Mouse (Mus musculus) midbrain, embryonic 13.5 days (tissue): ENCODE measurements around the gene Tecta. TPM values are rescaled to one million over a fixed set of nuclear protein-coding genes. Genes with fewer than 3 reads are reported as not detected.

Source experiments
- ATAC-seq: fragments of 200-750 bp; cut with Nextera tagmentation; 2 replicates; pipeline ENCODE4 v1.8.0; 2017; ENCODE audit warnings: mild to moderate bottlenecking, moderate TSS enrichment, moderate library complexity
- H3K27ac ChIP-seq: fragments of 300-500 bp; sonication (generic); 2 replicates; pipeline ENCODE4 v1.5.1; 2015; ENCODE audit warnings: inconsistent platforms, mild to moderate bottlenecking, moderate library complexity
- H3K27me3 ChIP-seq: fragments of 300-500 bp; sonication (generic); 2 replicates; pipeline ENCODE4 v1.6.1; 2015; ENCODE audit warnings: mild to moderate bottlenecking, inconsistent platforms
- H3K36me3 ChIP-seq: fragments of 300-500 bp; sonication (generic); 2 replicates; pipeline ENCODE4 v1.6.1; 2015; ENCODE audit warnings: mild to moderate bottlenecking, inconsistent platforms
- H3K4me1 ChIP-seq: fragments of 300-500 bp; sonication (generic); replicated peaks from 2 replicates; pipeline ENCODE4 v1.6.1; 2015; ENCODE audit warnings: inconsistent platforms
- H3K4me2 ChIP-seq: fragments of 300-500 bp; sonication (generic); replicated peaks from 2 replicates; pipeline ENCODE4 v1.6.1; 2015; ENCODE audit warnings: moderate library complexity, mild to moderate bottlenecking, inconsistent platforms
- H3K4me3 ChIP-seq: fragments of 300-500 bp; sonication (generic); replicated peaks from 2 replicates; pipeline ENCODE4 v1.5.1; 2015; ENCODE audit warnings: mild to moderate bottlenecking, inconsistent platforms
- H3K9ac ChIP-seq: fragments of 300-500 bp; sonication (generic); replicated peaks from 2 replicates; pipeline ENCODE4 v1.6.1; 2015; ENCODE audit warnings: mild to moderate bottlenecking, inconsistent platforms
- H3K9me3 ChIP-seq: fragments of 300-500 bp; sonication (generic); 2 replicates; pipeline ENCODE4 v1.6.1; 2016; ENCODE audit warnings: mild to moderate bottlenecking, inconsistent platforms
- WGBS: fragments of 180-500 bp; shearing (Covaris S2); methylation state at CpG from one replicate; pipeline ENCODE4 v1.1.7; 2015; 5-methylcytosine and 5-hydroxymethylcytosine counted together
- polyA plus RNA-seq: library from polyadenylated mRNA; unstranded; fragments of >200 nt; fragmentation: Nextera tagmentation; extraction: Ambion mirVana; gene quantifications from 2 replicates; pipeline ENCODE4 v1.2.1, GENCODE M21; 2015

Tecta gene
- polyA plus RNA-seq, 1 experiment from 2014 or later = 0.27 TPM

DNA sequence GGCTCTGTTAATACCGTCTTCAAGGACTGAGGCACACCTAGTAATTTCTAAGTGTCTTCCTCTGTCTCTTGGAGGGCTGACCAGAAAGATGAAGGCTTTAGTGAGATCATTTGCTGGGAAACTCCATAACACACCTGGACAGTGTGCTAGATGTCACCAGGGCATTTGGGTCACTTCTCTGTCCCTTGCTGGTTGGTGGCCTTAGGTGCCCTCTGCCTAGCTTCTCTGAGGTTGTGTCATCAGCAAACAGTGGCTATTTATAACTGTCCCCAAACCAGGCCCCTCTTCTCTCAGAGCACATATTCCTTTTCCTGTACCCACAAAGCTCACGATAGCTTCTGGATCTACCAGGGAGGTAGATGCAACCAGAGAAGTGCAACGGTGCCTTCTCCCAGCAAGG lies 64.8 kb downstream of the Tecta start:
- no peak overlapping the region for H3K4me3 ChIP-seq
- WGBS = 93% methylated on average over 3 of the region's 3 CpGs
- no peak overlapping the region for H3K27ac ChIP-seq
- no peaks in the 10 kb centered on the region for H3K36me3 ChIP-seq
- no peak for ATAC-seq
- H3K4me1 ChIP-seq = peaks cover 10% of the 10 kb centered on the region
- no peak overlapping the region for H3K9ac ChIP-seq
- no peak overlapping the region for H3K4me2 ChIP-seq
- H3K27me3 ChIP-seq = no peaks in the 10 kb centered on the region
- no peaks in the 10 kb centered on the region for H3K9me3 ChIP-seq

DNA sequence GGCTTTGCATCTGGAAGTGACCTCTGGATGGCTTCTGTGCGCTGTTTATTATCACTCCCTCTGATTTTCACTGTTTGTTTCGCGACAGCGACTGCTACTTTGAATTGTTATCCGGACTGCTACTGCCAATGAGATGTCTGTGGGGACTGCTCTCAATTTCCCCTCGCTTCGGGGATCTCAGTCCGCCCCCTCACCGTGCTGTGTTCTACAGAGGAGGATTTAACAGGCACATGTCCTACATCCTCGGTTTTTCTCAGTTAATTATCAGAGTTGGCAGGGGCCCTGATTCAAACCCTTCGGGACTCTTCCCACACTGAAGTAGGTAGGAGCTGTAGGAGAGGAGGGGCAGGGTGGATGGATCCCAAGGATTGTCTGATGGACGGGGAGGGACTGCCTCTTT lies 67.0 kb downstream of the Tecta start:
- no peaks in the 10 kb centered on the region for H3K27me3 ChIP-seq
- WGBS = 73% methylated on average over 12 of the region's 12 CpGs
- ATAC-seq = no peak
- H3K36me3 ChIP-seq = no peaks in the 10 kb centered on the region
- H3K9me3 ChIP-seq = no peaks in the 10 kb centered on the region
- H3K27ac ChIP-seq = no peak overlapping the region
- no peaks in the 10 kb centered on the region for H3K4me1 ChIP-seq
- H3K4me2 ChIP-seq = no peak overlapping the region
- H3K9ac ChIP-seq = no peak overlapping the region
- no peak overlapping the region for H3K4me3 ChIP-seq

DNA sequence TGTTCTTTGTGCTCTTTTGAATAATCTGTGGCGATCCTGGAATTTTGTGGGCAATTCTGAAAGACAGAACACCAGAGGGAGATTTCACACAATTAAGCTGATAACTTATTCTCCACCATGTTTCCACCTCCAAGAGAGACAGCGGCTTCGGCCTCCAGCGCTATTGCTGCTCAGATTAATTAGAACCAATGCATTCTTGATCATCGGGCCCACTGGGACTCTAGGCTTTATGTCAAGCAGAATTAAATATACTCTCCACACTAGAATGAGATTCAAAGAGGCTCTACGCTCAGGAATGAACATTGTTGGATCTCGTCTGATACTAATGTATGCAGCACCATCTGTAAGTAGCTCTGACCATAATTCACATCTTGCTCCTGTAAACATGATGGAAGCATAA lies 68.4 kb downstream of the Tecta start:
- Histone ChIP-seq H3K9ac (no peak overlapping the region), H3K27me3 (no peaks in the 10 kb centered on the region), H3K4me1 (0 out of 2 replicates have a peak, but pooled peaks cover 2% of the 10 kb centered on the region), H3K4me3 (no peak overlapping the region), H3K9me3 (no peaks in the 10 kb centered on the region), H3K4me2 (no peak overlapping the region), H3K36me3 (no peaks in the 10 kb centered on the region), H3K27ac (no peak overlapping the region; the same call in 1 of the 2 replicates)
- ATAC-seq = 0 out of 2 replicates have a peak, but pooled peaks have one; percentile 11
- WGBS = 68% methylated on average over 7 of the region's 7 CpGs

DNA sequence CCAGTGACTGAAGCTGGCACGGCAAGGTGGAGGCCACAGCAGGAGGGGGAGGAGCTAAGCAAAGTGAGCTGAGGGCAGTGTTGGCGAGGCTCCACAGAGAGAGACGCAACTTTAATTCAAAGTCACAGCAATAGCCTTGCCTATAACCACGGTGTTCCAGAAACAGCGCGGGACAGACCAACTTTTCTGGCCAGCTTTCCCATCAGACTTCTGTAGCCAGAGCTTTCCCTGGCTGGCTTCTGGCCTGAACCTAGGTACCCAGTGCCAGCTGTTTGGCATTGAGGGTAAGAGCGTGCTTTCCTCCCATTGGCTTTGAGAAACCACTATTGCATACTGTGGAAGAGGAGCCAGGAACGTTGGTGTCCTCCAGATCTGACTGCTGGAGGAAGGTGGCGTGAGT lies 70.0 kb downstream of the Tecta start:
- ATAC-seq = no peak
- WGBS = 84% methylated on average over 9 of the region's 9 CpGs

DNA sequence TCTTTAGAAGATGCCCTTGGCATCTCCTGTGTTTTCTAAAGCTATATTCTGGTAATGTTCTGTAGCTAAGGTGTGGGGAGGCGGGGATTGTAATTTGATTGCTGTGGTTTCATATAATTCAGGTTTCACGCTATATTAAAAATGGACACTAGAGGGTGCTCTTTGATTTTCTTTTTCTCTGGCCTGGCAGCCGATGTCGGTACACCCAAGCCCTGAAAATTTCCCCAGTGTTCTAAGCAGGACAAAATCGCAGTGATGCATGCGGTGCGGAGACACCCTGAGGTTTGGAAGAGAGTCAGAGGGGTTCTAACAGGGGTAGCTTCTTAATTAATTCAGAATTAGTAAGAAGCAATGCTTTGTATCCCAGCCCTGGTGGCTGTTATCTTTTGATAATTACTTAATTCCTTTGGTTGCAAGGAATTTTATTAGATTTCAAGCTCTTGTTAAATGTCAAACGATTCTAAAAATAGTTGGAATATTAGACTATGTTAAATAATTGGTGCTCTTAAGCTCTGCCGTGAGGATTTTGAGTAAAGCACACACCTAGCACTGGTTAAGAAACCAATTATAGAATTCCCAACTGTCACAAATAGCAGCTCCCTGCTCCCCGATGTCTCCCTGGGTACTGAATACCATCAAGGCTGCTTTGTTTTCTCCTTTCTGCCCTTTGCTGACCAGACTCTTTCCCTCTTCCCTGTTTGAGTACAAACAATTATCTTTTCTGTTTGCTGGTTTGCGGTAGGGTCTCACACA lies 72.9 kb downstream of the Tecta start:
- Histone ChIP-seq H3K9me3 (no peaks in the 10 kb centered on the region), H3K27ac (no peak overlapping the region), H3K4me3 (no peak overlapping the region), H3K36me3 (no peaks in the 10 kb centered on the region), H3K4me1 (0 out of 2 replicates have a peak, but pooled peaks cover 2% of the 10 kb centered on the region), H3K9ac (no peak overlapping the region; the same call in 1 of the 2 replicates), H3K27me3 (no peaks in the 10 kb centered on the region), H3K4me2 (no peak overlapping the region)
- WGBS = 26% methylated on average over 11 of the region's 11 CpGs
- peak; percentile 84 for ATAC-seq

More for the DNA sequence above, 70.0 kb downstream of the Tecta start:
- Histone ChIP-seq H3K27me3 (no peaks in the 10 kb centered on the region), H3K9me3 (no peaks in the 10 kb centered on the region), H3K4me1 (0 out of 2 replicates have a peak, but pooled peaks cover 2% of the 10 kb centered on the region), H3K36me3 (no peaks in the 10 kb centered on the region), H3K4me2 (no peak overlapping the region), H3K9ac (no peak overlapping the region), H3K27ac (no peak overlapping the region), H3K4me3 (no peak overlapping the region)

DNA sequence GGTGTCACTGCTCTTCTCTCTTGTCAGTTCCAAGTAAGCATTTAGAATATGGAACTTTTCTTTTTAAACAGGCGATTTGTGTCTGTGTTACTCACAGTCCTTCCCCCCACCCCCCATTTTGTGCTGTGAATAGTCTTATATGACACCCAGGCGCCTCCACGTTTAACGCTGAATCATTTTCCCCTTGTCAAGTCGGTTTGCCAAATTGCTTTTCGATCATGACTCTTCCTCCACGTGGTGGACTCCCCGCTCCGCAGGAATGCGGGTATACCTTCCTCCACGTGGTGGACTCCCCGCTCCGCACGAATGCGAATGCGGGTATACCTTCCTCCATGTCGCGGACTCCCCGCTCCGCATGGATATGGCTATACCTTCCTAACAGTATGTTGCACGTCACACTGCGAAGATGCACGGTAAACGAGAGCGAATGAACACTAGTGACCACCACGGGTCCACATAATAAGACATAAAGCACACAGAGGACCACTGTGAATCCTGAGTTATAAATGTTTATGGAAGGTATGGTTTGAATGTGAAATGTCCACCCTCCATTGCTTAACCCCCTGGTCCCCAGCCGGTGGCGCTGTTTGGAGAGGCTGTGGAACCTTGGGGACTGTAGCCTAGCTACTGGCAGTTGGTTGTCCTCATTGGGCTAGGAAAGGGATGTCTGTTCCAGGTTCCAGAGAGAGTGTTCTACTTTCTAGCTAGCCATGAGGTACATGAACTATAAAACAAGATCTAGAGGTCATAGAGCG lies 74.9 kb downstream of the Tecta start:
- ATAC-seq = no peak
- Histone ChIP-seq H3K9ac (no peak overlapping the region), H3K9me3 (no peaks in the 10 kb centered on the region), H3K36me3 (no peaks in the 10 kb centered on the region), H3K4me3 (no peak overlapping the region), H3K4me2 (peak overlapping the region; percentile 22; the same call in 1 of the 2 replicates), H3K27ac (no peak overlapping the region), H3K4me1 (0 out of 2 replicates have a peak, but pooled peaks cover 2% of the 10 kb centered on the region), H3K27me3 (no peaks in the 10 kb centered on the region)
- 52% methylated on average over 29 of the region's 29 CpGs for WGBS

DNA sequence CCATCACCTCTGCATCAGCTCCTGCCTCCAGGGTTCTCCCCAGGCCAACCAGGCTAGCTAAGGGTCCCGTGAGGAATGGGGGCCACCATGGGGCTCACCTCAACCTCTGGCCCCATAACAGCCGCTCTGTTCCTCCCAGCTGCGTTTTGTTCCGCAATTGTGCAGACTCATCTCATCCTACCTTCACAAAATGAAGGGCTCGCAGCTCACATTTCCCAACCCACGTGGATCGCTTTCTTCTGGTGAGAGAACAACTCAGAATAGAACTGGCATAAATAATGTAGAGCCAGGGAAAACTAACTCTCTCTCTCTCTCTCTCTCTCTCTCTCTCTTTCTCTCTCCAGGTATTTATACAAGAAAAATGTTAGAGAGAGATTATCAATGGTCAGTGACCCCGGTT lies 76.5 kb downstream of the Tecta start:
- no peak overlapping the region for H3K4me3 ChIP-seq
- no peak overlapping the region for H3K4me2 ChIP-seq
- H3K4me1 ChIP-seq = 0 out of 2 replicates have a peak, but pooled peaks cover 2% of the 10 kb centered on the region
- no peak overlapping the region for H3K27ac ChIP-seq
- H3K9ac ChIP-seq = no peak overlapping the region
- no peaks in the 10 kb centered on the region for H3K27me3 ChIP-seq
- H3K36me3 ChIP-seq = no peaks in the 10 kb centered on the region
- no peaks in the 10 kb centered on the region for H3K9me3 ChIP-seq
- ATAC-seq = no peak
- WGBS = 92% methylated on average over 8 of the region's 8 CpGs

DNA sequence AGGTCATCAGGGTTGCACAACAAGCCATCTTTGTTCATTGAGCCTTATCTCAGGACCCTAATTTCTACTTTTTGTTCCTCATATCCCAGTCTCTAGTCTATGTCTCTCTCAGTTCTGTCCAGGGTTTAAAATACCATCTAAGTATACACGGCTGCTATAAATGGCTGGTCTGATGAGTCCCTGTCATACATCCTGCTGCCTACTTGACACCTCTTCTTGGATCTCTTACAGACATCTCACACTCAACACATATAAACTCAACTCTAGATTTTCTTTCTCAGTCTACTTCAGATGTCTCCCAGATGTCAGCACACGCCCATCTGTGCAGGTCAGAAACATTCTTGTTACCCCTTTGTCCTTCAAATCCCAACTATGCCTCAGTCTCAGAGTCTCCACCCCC lies 78.3 kb downstream of the Tecta start:
- Histone ChIP-seq H3K36me3 (no peaks in the 10 kb centered on the region), H3K27me3 (no peaks in the 10 kb centered on the region), H3K9ac (no peak overlapping the region), H3K9me3 (no peaks in the 10 kb centered on the region), H3K4me2 (no peak overlapping the region), H3K27ac (no peak overlapping the region), H3K4me1 (no peaks in the 10 kb centered on the region), H3K4me3 (no peak overlapping the region)
- 89% methylated on average over 2 of the region's 2 CpGs for WGBS
- no peak for ATAC-seq

DNA sequence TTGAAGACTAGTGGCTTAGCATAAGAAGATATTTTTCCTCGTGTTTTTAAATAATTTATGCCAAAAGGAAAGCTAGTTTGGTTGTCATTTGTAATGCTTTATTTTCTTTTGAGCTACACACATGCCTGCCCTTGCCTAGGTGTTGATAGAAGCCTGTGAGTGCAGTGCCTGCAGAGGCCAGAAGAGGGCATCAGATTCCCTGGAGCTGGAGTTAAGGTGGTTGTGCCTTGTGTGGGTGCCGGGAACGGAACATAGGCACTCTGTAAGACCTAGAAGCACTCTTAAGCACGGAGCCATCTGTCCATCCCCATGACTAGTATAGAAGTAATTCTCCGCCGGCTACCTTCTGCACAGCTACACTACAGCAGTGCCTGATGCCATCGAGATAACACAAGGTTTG lies 79.1 kb downstream of the Tecta start:
- no peaks in the 10 kb centered on the region for H3K27me3 ChIP-seq
- H3K4me3 ChIP-seq = no peak overlapping the region
- H3K36me3 ChIP-seq = no peaks in the 10 kb centered on the region
- H3K27ac ChIP-seq = no peak overlapping the region
- H3K4me2 ChIP-seq = no peak overlapping the region
- no peak for ATAC-seq
- WGBS = 94% methylated on average over 7 of the region's 7 CpGs
- no peaks in the 10 kb centered on the region for H3K4me1 ChIP-seq
- H3K9me3 ChIP-seq = no peaks in the 10 kb centered on the region
- H3K9ac ChIP-seq = no peak overlapping the region

DNA sequence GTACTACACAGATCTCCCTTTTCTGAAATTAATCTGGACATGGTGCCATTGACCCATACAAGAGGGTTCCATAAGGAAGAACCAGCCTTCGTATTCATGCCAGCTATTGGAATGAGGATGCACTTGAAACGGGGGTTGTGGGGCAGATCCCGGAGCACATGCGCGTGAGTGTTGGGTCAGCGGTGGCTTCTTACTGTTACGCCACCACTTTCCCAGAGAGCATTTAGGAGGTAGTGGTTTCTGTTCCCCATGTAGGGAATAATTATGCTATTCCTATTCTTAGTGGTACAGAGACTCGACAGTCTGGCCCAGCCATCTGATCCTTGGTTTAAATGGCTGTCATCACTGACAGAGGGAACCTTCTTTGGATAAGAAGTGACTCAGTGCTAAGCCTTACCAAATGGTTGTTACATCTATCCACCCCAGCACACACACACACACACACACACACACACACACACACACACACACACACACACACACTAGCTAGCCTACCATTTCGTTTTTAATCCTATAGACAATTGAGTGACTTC lies 81.2 kb downstream of the Tecta start:
- H3K36me3 ChIP-seq = no peaks in the 10 kb centered on the region
- H3K27ac ChIP-seq = no peak overlapping the region
- no peaks in the 10 kb centered on the region for H3K27me3 ChIP-seq
- 89% methylated on average over 9 of the region's 9 CpGs for WGBS
- no peak overlapping the region for H3K9ac ChIP-seq
- no peaks in the 10 kb centered on the region for H3K4me1 ChIP-seq
- H3K4me2 ChIP-seq = no peak overlapping the region
- no peak for ATAC-seq
- no peak overlapping the region for H3K4me3 ChIP-seq
- H3K9me3 ChIP-seq = no peaks in the 10 kb centered on the region

DNA sequence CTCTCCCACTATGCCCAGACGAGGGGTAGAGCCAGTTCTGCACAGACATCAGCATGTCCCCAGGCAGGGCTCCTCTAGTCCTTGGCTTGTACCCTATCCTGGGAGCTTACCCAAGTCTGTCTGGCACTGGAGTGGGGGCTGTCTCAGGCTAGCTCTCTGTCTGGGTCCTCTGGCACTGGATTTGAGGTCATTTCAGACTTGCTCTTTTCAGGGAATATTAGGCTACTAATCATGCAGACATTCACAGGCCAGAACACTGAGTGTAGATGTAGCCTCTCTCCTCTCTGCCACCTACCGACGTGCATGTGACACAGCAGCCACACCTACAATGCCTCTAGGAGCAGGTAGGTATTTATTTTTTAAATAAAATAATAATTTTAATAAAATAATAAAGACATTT lies 82.4 kb downstream of the Tecta start:
- H3K36me3 ChIP-seq = no peaks in the 10 kb centered on the region
- no peaks in the 10 kb centered on the region for H3K27me3 ChIP-seq
- no peak overlapping the region for H3K4me2 ChIP-seq
- whole genome bisulfite sequencing = 59% methylated on average over 3 of the region's 3 CpGs
- no peak overlapping the region for H3K4me3 ChIP-seq
- no peak overlapping the region for H3K27ac ChIP-seq
- no peak for ATAC-seq
- H3K4me1 ChIP-seq = no peaks in the 10 kb centered on the region
- no peak overlapping the region for H3K9ac ChIP-seq
- no peaks in the 10 kb centered on the region for H3K9me3 ChIP-seq

DNA sequence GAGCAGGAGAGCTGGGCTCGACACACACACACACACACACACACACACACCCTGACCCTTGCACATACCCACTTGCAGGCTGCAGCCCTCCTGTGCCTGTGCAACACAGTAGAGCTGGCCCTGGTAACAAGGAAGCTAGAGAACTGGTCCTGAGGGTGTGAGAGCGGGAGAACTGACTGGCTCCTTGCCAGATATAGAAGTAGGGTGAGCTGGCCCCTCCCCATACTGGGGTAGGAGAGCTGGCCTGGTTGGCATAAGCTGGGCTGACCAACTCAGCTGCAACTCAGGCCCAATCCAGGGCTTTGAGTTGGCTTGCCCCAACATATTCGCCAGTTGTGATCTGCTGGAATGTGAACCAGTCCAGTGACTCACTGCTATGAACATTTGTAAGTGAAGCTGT lies 83.9 kb downstream of the Tecta start:
- Histone ChIP-seq H3K36me3 (no peaks in the 10 kb centered on the region), H3K9ac (no peak overlapping the region), H3K4me2 (no peak overlapping the region), H3K4me1 (no peaks in the 10 kb centered on the region), H3K27me3 (no peaks in the 10 kb centered on the region), H3K9me3 (no peaks in the 10 kb centered on the region), H3K4me3 (no peak overlapping the region), H3K27ac (no peak overlapping the region)
- ATAC-seq = no peak
- 81% methylated on average over 3 of the region's 3 CpGs for WGBS
